ENCODE assay signal across 11 mouse cellular contexts in genomic region chr8:70071836-70072440, GRCm38 (mm10). TPM values are rescaled to one million over a fixed set of nuclear protein-coding genes. Genes with fewer than 3 reads are reported as not detected.
DNase-seq lines count a peak whose midpoint lies in the region; ATAC-seq and TF ChIP-seq lines count a peak whose summit lies in the region.
"Had no signal": no experiment of that assay in that cellular context is flagged by ENCODE, and none has a peak within 500 bp of the region (broad histone marks: within the 10 kb centered on the region; RNA-seq: fewer than 3 reads in every experiment).

No protein-coding gene starts in this region.

- TF ChIP-seq CTCF in E14TG2a.4 (conservative IDR thresholded peaks at IDR 0.05; ENCODE audit: low read length), result no peak

- H3K4me2 ChIP-seq in forebrain, embryonic 15.5 days (replicated peaks), result no peak overlapping the region
- no peak overlapping the region for H3K4me2 ChIP-seq in hindbrain, embryonic 16.5 days (ENCODE audit: low read length)
- H3K4me2 ChIP-seq in hindbrain, embryonic 12.5 days (replicated peaks), result no peak overlapping the region
- H3K4me2 ChIP-seq in liver, embryonic 13.5 days, result peak overlapping the region; percentile 68
- H3K4me2 ChIP-seq in neural tube, embryonic 15.5 days, result no peak overlapping the region

- H3K27me3 ChIP-seq in forebrain, embryonic 10.5 days (ENCODE audit: poor library complexity, severe bottlenecking), result peaks cover 13% of the 10 kb centered on the region; the same call in 1 of the 2 replicates
- no peaks in the 10 kb centered on the region for H3K27me3 ChIP-seq in forebrain, embryonic 15.5 days
- no peaks in the 10 kb centered on the region for H3K27me3 ChIP-seq in hindbrain, embryonic 16.5 days (replicated peaks; ENCODE audit: control insufficient read depth, insufficient read depth, low read length)
- H3K27me3 ChIP-seq in hindbrain, embryonic 12.5 days, result no peaks in the 10 kb centered on the region
- H3K27me3 ChIP-seq in E14TG2a.4 (ENCODE audit: insufficient read depth, low read length), result peaks cover 36% of the 10 kb centered on the region
- H3K27me3 ChIP-seq in liver, embryonic 13.5 days, result no peaks in the 10 kb centered on the region; the same call in 1 of the 2 replicates
- no peaks in the 10 kb centered on the region for H3K27me3 ChIP-seq in neural tube, embryonic 15.5 days (replicated peaks)

- peaks cover 9% of the 10 kb centered on the region for H3K4me1 ChIP-seq in forebrain, embryonic 10.5 days
- 0 out of 2 replicates have a peak, but pooled peaks cover 5% of the 10 kb centered on the region for H3K4me1 ChIP-seq in forebrain, embryonic 15.5 days
- no peaks in the 10 kb centered on the region; the same call in 1 of the 2 replicates for H3K4me1 ChIP-seq in hindbrain, embryonic 16.5 days (ENCODE audit: control insufficient read depth, insufficient read depth, low read depth, low read length)
- H3K4me1 ChIP-seq in hindbrain, embryonic 12.5 days, result peaks cover 6% of the 10 kb centered on the region; the same call in 1 of the 2 replicates
- H3K4me1 ChIP-seq in E14TG2a.4 (replicated peaks; ENCODE audit: low read depth, low read length), result peaks cover 14% of the 10 kb centered on the region
- peaks cover 20% of the 10 kb centered on the region for H3K4me1 ChIP-seq in liver, embryonic 13.5 days (replicated peaks)
- H3K4me1 ChIP-seq in neural tube, embryonic 15.5 days, result no peaks in the 10 kb centered on the region

- H3K27ac ChIP-seq in forebrain, embryonic 10.5 days, result no peak overlapping the region
- H3K27ac ChIP-seq in forebrain, embryonic 15.5 days (replicated peaks), result no peak overlapping the region
- H3K27ac ChIP-seq in hindbrain, embryonic 16.5 days (ENCODE audit: low read depth, low read length), result no peak overlapping the region; the same call in 1 of the 2 replicates
- no peak overlapping the region for H3K27ac ChIP-seq in hindbrain, embryonic 12.5 days
- H3K27ac ChIP-seq in liver, embryonic 13.5 days, result no peak overlapping the region
- H3K27ac ChIP-seq in neural tube, embryonic 15.5 days (replicated peaks), result no peak overlapping the region
- H3K27ac ChIP-seq: forebrain, embryonic 12.5 days had no signal

- peaks cover 56% of the 10 kb centered on the region for H3K36me3 ChIP-seq in forebrain, embryonic 10.5 days (replicated peaks)
- peaks cover 48% of the 10 kb centered on the region for H3K36me3 ChIP-seq in forebrain, embryonic 15.5 days
- peaks cover 33% of the 10 kb centered on the region for H3K36me3 ChIP-seq in hindbrain, embryonic 16.5 days (ENCODE audit: control insufficient read depth, insufficient read depth, low read length)
- H3K36me3 ChIP-seq in hindbrain, embryonic 12.5 days, result peaks cover 53% of the 10 kb centered on the region
- H3K36me3 ChIP-seq in E14TG2a.4 (ENCODE audit: insufficient read depth, low read length), result peaks cover 53% of the 10 kb centered on the region
- H3K36me3 ChIP-seq in liver, embryonic 13.5 days, result peaks cover 45% of the 10 kb centered on the region
- peaks cover 55% of the 10 kb centered on the region for H3K36me3 ChIP-seq in neural tube, embryonic 15.5 days

- no peak for DNase-seq in forebrain, embryonic 10.5 days (ENCODE audit: extremely low spot score, low spot score)
- DNase-seq in liver, embryonic 13.5 days, result no peak
- no peak for DNase-seq in thymus, postnatal 36 days
- DNase-seq: cerebellum, adult 8-10 months had no signal

- H3K9me3 ChIP-seq in forebrain, embryonic 10.5 days, result no peaks in the 10 kb centered on the region
- H3K9me3 ChIP-seq in forebrain, embryonic 15.5 days, result no peaks in the 10 kb centered on the region
- H3K9me3 ChIP-seq in hindbrain, embryonic 16.5 days (ENCODE audit: control insufficient read depth, low read length), result no peaks in the 10 kb centered on the region
- H3K9me3 ChIP-seq in hindbrain, embryonic 12.5 days (replicated peaks), result no peaks in the 10 kb centered on the region
- H3K9me3 ChIP-seq in E14TG2a.4 (ENCODE audit: low read length), result no peaks in the 10 kb centered on the region
- no peaks in the 10 kb centered on the region for H3K9me3 ChIP-seq in liver, embryonic 13.5 days (replicated peaks)
- no peaks in the 10 kb centered on the region for H3K9me3 ChIP-seq in neural tube, embryonic 15.5 days (replicated peaks)
- H3K9me3 ChIP-seq: forebrain, embryonic 12.5 days had no signal

- 89% methylated on average over 2 of the region's 2 CpGs for WGBS in forebrain, embryonic 10.5 days
- 88% methylated on average over 2 of the region's 2 CpGs for WGBS in forebrain, embryonic 15.5 days
- 89% methylated on average over 2 of the region's 2 CpGs for WGBS in hindbrain, embryonic 16.5 days
- 86% methylated on average over 2 of the region's 2 CpGs for WGBS in hindbrain, embryonic 12.5 days
- WGBS in liver, embryonic 13.5 days (ENCODE audit: insufficient replicate concordance), result 63% methylated on average over 2 of the region's 2 CpGs
- WGBS in neural tube, embryonic 15.5 days, result 81% methylated on average over 2 of the region's 2 CpGs

- H3K9ac ChIP-seq in forebrain, embryonic 15.5 days (replicated peaks), result no peak overlapping the region
- H3K9ac ChIP-seq in hindbrain, embryonic 16.5 days (ENCODE audit: low read depth, low read length), result no peak overlapping the region
- no peak overlapping the region; the same call in 1 of the 2 replicates for H3K9ac ChIP-seq in hindbrain, embryonic 12.5 days
- H3K9ac ChIP-seq in liver, embryonic 13.5 days, result no peak overlapping the region
- H3K9ac ChIP-seq in neural tube, embryonic 15.5 days (replicated peaks), result no peak overlapping the region
- H3K9ac ChIP-seq: forebrain, embryonic 12.5 days had no signal

- ATAC-seq in forebrain, embryonic 15.5 days (replicated peaks), result no peak
- 0 out of 2 replicates have a peak, but pooled peaks have one; percentile 19 for ATAC-seq in hindbrain, embryonic 16.5 days
- ATAC-seq in hindbrain, embryonic 12.5 days (ENCODE audit: low FRiP score), result no peak
- ATAC-seq in liver, embryonic 13.5 days (ENCODE audit: low read depth), result no peak
- no peak for ATAC-seq in neural tube, embryonic 15.5 days (ENCODE audit: low FRiP score)

- peak overlapping the region; percentile 36; the same call in 1 of the 2 replicates for H3K4me3 ChIP-seq in forebrain, embryonic 10.5 days
- no peak overlapping the region for H3K4me3 ChIP-seq in forebrain, embryonic 15.5 days
- no peak overlapping the region for H3K4me3 ChIP-seq in hindbrain, embryonic 16.5 days (ENCODE audit: low read length)
- no peak overlapping the region for H3K4me3 ChIP-seq in hindbrain, embryonic 12.5 days
- peak overlapping the region; percentile 75 for H3K4me3 ChIP-seq in E14TG2a.4 (replicated peaks; ENCODE audit: low read length)
- no peak overlapping the region for H3K4me3 ChIP-seq in liver, embryonic 13.5 days (replicated peaks)
- H3K4me3 ChIP-seq in neural tube, embryonic 15.5 days (replicated peaks), result no peak overlapping the region
- H3K4me3 ChIP-seq: forebrain, embryonic 12.5 days; myocyte had no signal

RNA-seq across cellular contexts. Expression of gene Tm6sf2, which starts 0.8 kb away (rescaled TPM):
- polyA plus RNA-seq in forebrain, embryonic 10.5 days (2016; fragmentation: Nextera tagmentation; extraction: Ambion mirVana), result 0.35 and 0.68 TPM in 2 replicates
- 1.3 and 1.5 TPM in 2 replicates for polyA plus RNA-seq in forebrain, embryonic 15.5 days (2015; fragmentation: Nextera tagmentation; extraction: Ambion mirVana)
- 1.2 and 1.4 TPM in 2 replicates for polyA plus RNA-seq in hindbrain, embryonic 16.5 days (2015; fragmentation: Nextera tagmentation; extraction: Ambion mirVana)
- polyA plus RNA-seq in hindbrain, embryonic 12.5 days (2016; fragmentation: Nextera tagmentation; extraction: Ambion mirVana), result 1.0 and 2.2 TPM in 2 replicates
- 0.98 and 1.1 TPM in 2 replicates for polyA plus RNA-seq in liver, embryonic 13.5 days (2015; fragmentation: Nextera tagmentation; extraction: Ambion mirVana)
- 1.4 and 2.0 TPM in 2 replicates for polyA plus RNA-seq in neural tube, embryonic 15.5 days (2015; fragmentation: Nextera tagmentation; extraction: Ambion mirVana)

RNA-seq across cellular contexts. Expression of gene Hapln4, which starts 11.3 kb away (rescaled TPM):
- polyA plus RNA-seq in forebrain, embryonic 10.5 days (2016; fragmentation: Nextera tagmentation; extraction: Ambion mirVana), result 0.05 and 0.12 TPM in 2 replicates
- 0.15 and 0.38 TPM in 2 replicates for polyA plus RNA-seq in forebrain, embryonic 15.5 days (2015; fragmentation: Nextera tagmentation; extraction: Ambion mirVana)
- polyA plus RNA-seq in hindbrain, embryonic 16.5 days (2015; fragmentation: Nextera tagmentation; extraction: Ambion mirVana), result 1.2 and 1.3 TPM in 2 replicates
- 0.34 and 0.81 TPM in 2 replicates for polyA plus RNA-seq in hindbrain, embryonic 12.5 days (2016; fragmentation: Nextera tagmentation; extraction: Ambion mirVana)
- 0.05 and 0.51 TPM in 2 replicates for polyA plus RNA-seq in liver, embryonic 13.5 days (2015; fragmentation: Nextera tagmentation; extraction: Ambion mirVana)
- polyA plus RNA-seq in neural tube, embryonic 15.5 days (2015; fragmentation: Nextera tagmentation; extraction: Ambion mirVana), result 1.5 and 1.6 TPM in 2 replicates

RNA-seq across cellular contexts. Expression of gene Sugp1, which starts 29.3 kb away (rescaled TPM):
- polyA plus RNA-seq in forebrain, embryonic 10.5 days (2016; fragmentation: Nextera tagmentation; extraction: Ambion mirVana), result 53.4 and 55.3 TPM in 2 replicates
- polyA plus RNA-seq in forebrain, embryonic 15.5 days (2015; fragmentation: Nextera tagmentation; extraction: Ambion mirVana), result 60.9 and 66.5 TPM in 2 replicates
- 54.4 and 55.8 TPM in 2 replicates for polyA plus RNA-seq in hindbrain, embryonic 16.5 days (2015; fragmentation: Nextera tagmentation; extraction: Ambion mirVana)
- 53.7 and 56.0 TPM in 2 replicates for polyA plus RNA-seq in hindbrain, embryonic 12.5 days (2016; fragmentation: Nextera tagmentation; extraction: Ambion mirVana)
- 20.2 and 21.7 TPM in 2 replicates for polyA plus RNA-seq in liver, embryonic 13.5 days (2015; fragmentation: Nextera tagmentation; extraction: Ambion mirVana)
- 57.2 and 57.5 TPM in 2 replicates for polyA plus RNA-seq in neural tube, embryonic 15.5 days (2015; fragmentation: Nextera tagmentation; extraction: Ambion mirVana)

RNA-seq across cellular contexts. Expression of gene Mau2, which starts 29.4 kb away (rescaled TPM):
- polyA plus RNA-seq in forebrain, embryonic 10.5 days (2016; fragmentation: Nextera tagmentation; extraction: Ambion mirVana), result 54.5 and 58.6 TPM in 2 replicates
- polyA plus RNA-seq in forebrain, embryonic 15.5 days (2015; fragmentation: Nextera tagmentation; extraction: Ambion mirVana), result 84.5 and 85.9 TPM in 2 replicates
- 61.5 and 71.2 TPM in 2 replicates for polyA plus RNA-seq in hindbrain, embryonic 16.5 days (2015; fragmentation: Nextera tagmentation; extraction: Ambion mirVana)
- polyA plus RNA-seq in hindbrain, embryonic 12.5 days (2016; fragmentation: Nextera tagmentation; extraction: Ambion mirVana), result 73.5 and 76.0 TPM in 2 replicates
- polyA plus RNA-seq in liver, embryonic 13.5 days (2015; fragmentation: Nextera tagmentation; extraction: Ambion mirVana), result 22.7 and 26.6 TPM in 2 replicates
- polyA plus RNA-seq in neural tube, embryonic 15.5 days (2015; fragmentation: Nextera tagmentation; extraction: Ambion mirVana), result 63.3 and 65.6 TPM in 2 replicates

RNA-seq across cellular contexts. Expression of gene Ncan, which starts 48.7 kb away (rescaled TPM):
- 10.5 and 13.5 TPM in 2 replicates for polyA plus RNA-seq in forebrain, embryonic 10.5 days (2016; fragmentation: Nextera tagmentation; extraction: Ambion mirVana)
- 144 and 152 TPM in 2 replicates for polyA plus RNA-seq in forebrain, embryonic 15.5 days (2015; fragmentation: Nextera tagmentation; extraction: Ambion mirVana)
- 178 and 200 TPM in 2 replicates for polyA plus RNA-seq in hindbrain, embryonic 16.5 days (2015; fragmentation: Nextera tagmentation; extraction: Ambion mirVana)
- 92.0 and 107 TPM in 2 replicates for polyA plus RNA-seq in hindbrain, embryonic 12.5 days (2016; fragmentation: Nextera tagmentation; extraction: Ambion mirVana)
- 0.07 and 0.13 TPM in 2 replicates for polyA plus RNA-seq in liver, embryonic 13.5 days (2015; fragmentation: Nextera tagmentation; extraction: Ambion mirVana)
- polyA plus RNA-seq in neural tube, embryonic 15.5 days (2015; fragmentation: Nextera tagmentation; extraction: Ambion mirVana), result 160 and 169 TPM in 2 replicates
- polyA plus RNA-seq: myocyte had no signal

Comparison
In these comparisons a context has a peak if more than half of its experiments do, and no peak if none do; other contexts are left out.
1. H3K4me3 ChIP-seq: peak in forebrain, embryonic 10.5 days (single experiment) and E14TG2a.4 (single experiment); none in forebrain, embryonic 15.5 days (single experiment), hindbrain, embryonic 16.5 days (single experiment), hindbrain, embryonic 12.5 days (single experiment), liver, embryonic 13.5 days (single experiment) and neural tube, embryonic 15.5 days (single experiment).